Mouse (Mus musculus) stomach, embryonic 16.5 days (tissue): ENCODE measurements around the gene Cd209a. TPM values are rescaled to one million over a fixed set of nuclear protein-coding genes. Genes with fewer than 3 reads are reported as not detected.
"Not testable (repeated sequence)": the region's sequence is repeated elsewhere in the genome, so short reads cannot be mapped to it uniquely, and the experiment has no call there.

Experiments used
- ATAC-seq: fragments of 200-750 bp; cut with Nextera tagmentation; 2 replicates; pipeline ENCODE4 v1.8.0; 2017; ENCODE audit warnings: moderate number of reproducible peaks, moderate TSS enrichment; ENCODE audit not compliant: insufficient read depth, low FRiP score
- H3K27ac ChIP-seq: fragments of 300-500 bp; sonication (generic); 2 replicates; pipeline ENCODE4 v1.5.1; 2014; ENCODE audit warnings: low read length
- H3K27me3 ChIP-seq: fragments of 300-500 bp; sonication (generic); 2 replicates; pipeline ENCODE4 v1.6.1; 2014; ENCODE audit warnings: low read length, control low read depth, mixed read lengths; ENCODE audit not compliant: control insufficient read depth, insufficient read depth
- H3K36me3 ChIP-seq: fragments of 300-500 bp; sonication (generic); 2 replicates; pipeline ENCODE4 v1.6.1; 2014; ENCODE audit warnings: low read length; ENCODE audit not compliant: control insufficient read depth, insufficient read depth
- H3K4me1 ChIP-seq: fragments of 300-500 bp; sonication (generic); 2 replicates; pipeline ENCODE4 v1.6.1; 2014; ENCODE audit warnings: low read length, control low read depth, mixed read lengths; ENCODE audit not compliant: control insufficient read depth, insufficient read depth
- H3K4me2 ChIP-seq: fragments of 300-500 bp; sonication (generic); 2 replicates; pipeline ENCODE4 v1.6.1; 2014; ENCODE audit warnings: low read depth, low read length, mixed read lengths
- H3K4me3 ChIP-seq: fragments of 300-500 bp; sonication (generic); replicated peaks from 2 replicates; pipeline ENCODE4 v1.5.1; 2014; ENCODE audit warnings: mild to moderate bottlenecking, low read length
- H3K9ac ChIP-seq: fragments of 300-500 bp; sonication (generic); 2 replicates; pipeline ENCODE4 v1.6.1; 2014; ENCODE audit warnings: low read length
- H3K9me3 ChIP-seq: fragments of 300-500 bp; sonication (generic); replicated peaks from 2 replicates; pipeline ENCODE4 v1.6.1; 2016; ENCODE audit warnings: low read length, control low read depth; ENCODE audit not compliant: control insufficient read depth
- WGBS: fragments of 180-500 bp; shearing (Covaris S2); extraction: QIAGEN DNeasy Blood & Tissue Kit; methylation state at CpG from one replicate; pipeline ENCODE4 v1.1.7; 2014; 5-methylcytosine and 5-hydroxymethylcytosine counted together
- polyA plus RNA-seq: library from polyadenylated mRNA; unstranded; fragments of >200 nt; fragmentation: Nextera tagmentation; extraction: Ambion mirVana; gene quantifications from 2 replicates; pipeline ENCODE4 v1.2.1, GENCODE M21; 2015

The Cd209a gene
- 0.25 and 0.41 TPM in 2 replicates for polyA plus RNA-seq

GRCm38 (mm10) chr8:3748761-3749160 lies at the start of gene Cd209a:
Cd209a (minus strand) TSS chr8:3748984.
- Histone ChIP-seq H3K4me2 (no peak within 1 kb of the TSS), H3K36me3 (no peaks in the 10 kb centered on the region), H3K4me3 (no peak within 1 kb of the TSS), H3K9ac (no peak within 1 kb of the TSS), H3K4me1 (no peaks in the 10 kb centered on the region), H3K27me3 (no peaks in the 10 kb centered on the region), H3K27ac (no peak within 1 kb of the TSS), H3K9me3 (no peaks in the 10 kb centered on the region)
- 80% methylated on average over 4 of the region's 4 CpGs for WGBS
- ATAC-seq: no peak

- not testable (repeated sequence) for H3K4me1 ChIP-seq, H3K9ac ChIP-seq, H3K27me3 ChIP-seq, H3K4me3 ChIP-seq, ATAC-seq, H3K9me3 ChIP-seq, H3K36me3 ChIP-seq, H3K4me2 ChIP-seq, H3K27ac ChIP-seq
- 82% methylated on average over 5 of the region's 5 CpGs for WGBS
Observed at GRCm38 (mm10) chr8:3768641-3769040, 19.9 kb upstream of the Cd209a start.

- no peaks in the 10 kb centered on the region for H3K4me1 ChIP-seq
- H3K36me3 ChIP-seq: no peaks in the 10 kb centered on the region
- H3K9me3 ChIP-seq: no peaks in the 10 kb centered on the region
- 64% methylated on average over 18 of the region's 18 CpGs for WGBS
- ATAC-seq: peak; percentile 100
- no peak overlapping the region for H3K27ac ChIP-seq
- H3K4me2 ChIP-seq: no peak overlapping the region
- H3K9ac ChIP-seq: no peak overlapping the region
- no peaks in the 10 kb centered on the region for H3K27me3 ChIP-seq
- no peak overlapping the region for H3K4me3 ChIP-seq
Observed at GRCm38 (mm10) chr8:3754261-3754850, 5.6 kb upstream of the Cd209a start.

- H3K9ac ChIP-seq: no peak overlapping the region
- ATAC-seq: no peak
- no peaks in the 10 kb centered on the region for H3K4me1 ChIP-seq
- H3K27me3 ChIP-seq: no peaks in the 10 kb centered on the region
- H3K4me3 ChIP-seq: no peak overlapping the region
- 82% methylated on average over 2 of the region's 2 CpGs for WGBS
- no peak overlapping the region for H3K4me2 ChIP-seq
- H3K9me3 ChIP-seq: no peaks in the 10 kb centered on the region
- no peaks in the 10 kb centered on the region for H3K36me3 ChIP-seq
- H3K27ac ChIP-seq: no peak overlapping the region
Observed at GRCm38 (mm10) chr8:3736947-3737346, 11.8 kb downstream of the Cd209a start.

- H3K4me1 ChIP-seq: no peaks in the 10 kb centered on the region
- H3K36me3 ChIP-seq: no peaks in the 10 kb centered on the region
- H3K27me3 ChIP-seq: no peaks in the 10 kb centered on the region
- ATAC-seq: no peak
- 88% methylated on average over 2 of the region's 2 CpGs for WGBS
- H3K27ac ChIP-seq: no peak overlapping the region
- no peak overlapping the region for H3K9ac ChIP-seq
- no peak overlapping the region for H3K4me3 ChIP-seq
- H3K9me3 ChIP-seq: no peaks in the 10 kb centered on the region
- H3K4me2 ChIP-seq: no peak overlapping the region
Observed at GRCm38 (mm10) chr8:3735599-3735998, 13.2 kb downstream of the Cd209a start.

GRCm38 (mm10) chr8:3734084-3734483 lies 14.7 kb downstream of the Cd209a start:
- Histone ChIP-seq H3K27ac (no peak overlapping the region), H3K27me3 (no peaks in the 10 kb centered on the region), H3K4me1 (no peaks in the 10 kb centered on the region), H3K4me2 (no peak overlapping the region), H3K9me3 (no peaks in the 10 kb centered on the region), H3K4me3 (no peak overlapping the region), H3K9ac (no peak overlapping the region), H3K36me3 (no peaks in the 10 kb centered on the region)
- WGBS: 50% methylated on average over 1 of the region's 1 CpGs
- no peak for ATAC-seq

- no peak for ATAC-seq
- no peaks in the 10 kb centered on the region for H3K9me3 ChIP-seq
- H3K4me1 ChIP-seq: no peaks in the 10 kb centered on the region
- H3K4me2 ChIP-seq: no peak overlapping the region
- no peaks in the 10 kb centered on the region for H3K36me3 ChIP-seq
- no peaks in the 10 kb centered on the region for H3K27me3 ChIP-seq
- 17% methylated on average over 1 of the region's 1 CpGs for WGBS
- no peak overlapping the region for H3K27ac ChIP-seq
- H3K4me3 ChIP-seq: no peak overlapping the region
- no peak overlapping the region for H3K9ac ChIP-seq
Observed at GRCm38 (mm10) chr8:3721041-3721440, 27.7 kb downstream of the Cd209a start.

GRCm38 (mm10) chr8:3720551-3720950 lies 28.2 kb downstream of the Cd209a start, which contains the start of gene Clec4g:
Clec4g (minus strand) TSS chr8:3720651.
- Histone ChIP-seq H3K4me3 (no peak within 1 kb of the TSS), H3K27me3 (no peaks in the 10 kb centered on the region), H3K36me3 (no peaks in the 10 kb centered on the region), H3K4me2 (no peak within 1 kb of the TSS), H3K9ac (no peak within 1 kb of the TSS), H3K4me1 (no peaks in the 10 kb centered on the region), H3K27ac (no peak within 1 kb of the TSS), H3K9me3 (no peaks in the 10 kb centered on the region)
- no peak for ATAC-seq
- WGBS: 67% methylated on average over 5 of the region's 5 CpGs

GRCm38 (mm10) chr8:3718559-3718958 lies 30.2 kb downstream of the Cd209a start:
- Histone ChIP-seq H3K4me1 (no peaks in the 10 kb centered on the region), H3K27ac (no peak overlapping the region), H3K27me3 (no peaks in the 10 kb centered on the region), H3K9me3 (no peaks in the 10 kb centered on the region), H3K9ac (no peak overlapping the region), H3K36me3 (no peaks in the 10 kb centered on the region), H3K4me3 (no peak overlapping the region), H3K4me2 (no peak overlapping the region)
- WGBS: 17% methylated on average over 14 of the region's 14 CpGs
- ATAC-seq: no peak
